Mouse (Mus musculus) CH12.LX (cell line): ENCODE measurements around the gene Sec22b.

Source experiments
- CHD2 ChIP-seq: IDR thresholded peaks from 2 replicates; pipeline ENCODE4 v1.6.1; 2011; ENCODE audit warnings: low read length, improper control_type of control experiment
- CTCF ChIP-seq, 2 experiments: IDR thresholded peaks in 1 of 2; conservative IDR thresholded peaks in 1 of 2; 2 replicates each; pipeline ENCODE4 v1.5.1; 2011 to 2012; ENCODE audit warnings: low read depth in 2 of 2, low read length in 2 of 2, improper control_type of control experiment in 1 of 2, inconsistent platforms in 1 of 2, mild to moderate bottlenecking in 1 of 2, moderate library complexity in 1 of 2
- ELF1 ChIP-seq: IDR thresholded peaks from 2 replicates; pipeline ENCODE4 v1.6.1; 2014; ENCODE audit warnings: low read depth, mild to moderate bottlenecking, inconsistent platforms, low read length, improper control_type of control experiment
- EP300 ChIP-seq: IDR thresholded peaks from 2 replicates; pipeline ENCODE4 v1.6.1; 2011; ENCODE audit warnings: low read length, improper control_type of control experiment
- JUN ChIP-seq: IDR thresholded peaks from 2 replicates; pipeline ENCODE4 v1.6.1; 2011; ENCODE audit warnings: low read depth, mild to moderate bottlenecking, low read length, improper control_type of control experiment, moderate library complexity; ENCODE audit not compliant: insufficient read depth
- KAT2A ChIP-seq: IDR thresholded peaks from 2 replicates; pipeline ENCODE4 v1.6.1; 2012; ENCODE audit warnings: low read length, improper control_type of control experiment, inconsistent platforms; ENCODE audit not compliant: insufficient replicate concordance
- MAFK ChIP-seq: IDR thresholded peaks from 2 replicates; pipeline ENCODE4 v1.6.1; 2011; ENCODE audit warnings: low read length, improper control_type of control experiment; ENCODE audit not compliant: insufficient replicate concordance
- MAX ChIP-seq: IDR thresholded peaks from 2 replicates; pipeline ENCODE4 v1.6.1; 2011; ENCODE audit warnings: low read length, improper control_type of control experiment
- MEF2A ChIP-seq: IDR thresholded peaks from 2 replicates; pipeline ENCODE4 v1.6.1; 2014; ENCODE audit warnings: low read depth, mild to moderate bottlenecking, inconsistent platforms, low read length, improper control_type of control experiment, borderline replicate concordance
- POLR2A ChIP-seq: IDR thresholded peaks from 2 replicates; pipeline ENCODE4 v1.6.1; 2011; ENCODE audit warnings: low read depth, mild to moderate bottlenecking, improper control_type of control experiment, low read length
- TCF12 ChIP-seq: IDR thresholded peaks from 2 replicates; pipeline ENCODE4 v1.6.1; 2014; ENCODE audit warnings: low read depth, mild to moderate bottlenecking, inconsistent platforms, low read length, improper control_type of control experiment
- USF2 ChIP-seq: conservative IDR thresholded peaks from 2 replicates; pipeline ENCODE4 v1.6.1; 2011; ENCODE audit warnings: low read depth, low read length, improper control_type of control experiment
- ZC3H11A ChIP-seq: IDR thresholded peaks from 2 replicates; pipeline ENCODE4 v1.6.1; 2012; ENCODE audit warnings: low read depth, mild to moderate bottlenecking, inconsistent platforms, low read length, improper control_type of control experiment

GRCm38 (mm10) chr3:97867221-97868023 lies 33.6 kb upstream of the Sec22b start:
- TF ChIP-seq CTCF (conservative IDR thresholded peaks at IDR 0.05 in 1 of 2, IDR thresholded peaks at IDR 0.05 in 1 of 2; ENCODE audit: low read depth in 2 of 2, low read length in 2 of 2), result no peak
- TF ChIP-seq CHD2, result no peak
- no peak for TF ChIP-seq ELF1
- TF ChIP-seq POLR2A, result no peak
- TF ChIP-seq MAFK, result no peak
- TF ChIP-seq USF2, result no peak
- TF ChIP-seq EP300, result no peak
- no peak for TF ChIP-seq ZC3H11A
- no peak for TF ChIP-seq TCF12
- no peak for TF ChIP-seq MEF2A
- no peak for TF ChIP-seq KAT2A
- TF ChIP-seq MAX, result no peak
- no peak for TF ChIP-seq JUN
